Mouse (Mus musculus) gastrocnemius, postnatal 25 days (tissue): ENCODE data around the gene Mbtd1. TPM values are rescaled to one million over a fixed set of nuclear protein-coding genes. Genes with fewer than 3 reads are reported as not detected.
"Not testable (repeated sequence)": the region's sequence is repeated elsewhere in the genome, so short reads cannot be mapped to it uniquely, and the experiment has no call there.

Source experiments
- DNase-seq: peaks from one replicate; pipeline ENCODE4 v3.0.0; 2022
- long read RNA-seq, 2 experiments: library from polyadenylated mRNA; stranded (forward); transcript quantifications; one replicate each; pipeline ENCODE4 v2.0.0; 2021
- total RNA-seq, 2 experiments: library from RNA; stranded (reverse); gene quantifications; 1 replicate in 1 of 2; 2 replicates in 1 of 2; pipeline ENCODE4 v1.2.3; 2021

The Mbtd1 gene
- 10 to 100 TPM in 1 of 2 experiments, 1 to 10 TPM in 1; 9.0 to 10.4 TPM for total RNA-seq
- long read RNA-seq, experiment 1, partial matches to known transcripts = 0 of 2 reads
- long read RNA-seq, experiment 1, other reads (novel, unspliced or antisense) = 2 of 2 reads
- long read RNA-seq, experiment 2, partial matches to known transcripts = 0 of 1 reads
- long read RNA-seq, experiment 2, other reads (novel, unspliced or antisense) = 1 of 1 reads

DNA sequence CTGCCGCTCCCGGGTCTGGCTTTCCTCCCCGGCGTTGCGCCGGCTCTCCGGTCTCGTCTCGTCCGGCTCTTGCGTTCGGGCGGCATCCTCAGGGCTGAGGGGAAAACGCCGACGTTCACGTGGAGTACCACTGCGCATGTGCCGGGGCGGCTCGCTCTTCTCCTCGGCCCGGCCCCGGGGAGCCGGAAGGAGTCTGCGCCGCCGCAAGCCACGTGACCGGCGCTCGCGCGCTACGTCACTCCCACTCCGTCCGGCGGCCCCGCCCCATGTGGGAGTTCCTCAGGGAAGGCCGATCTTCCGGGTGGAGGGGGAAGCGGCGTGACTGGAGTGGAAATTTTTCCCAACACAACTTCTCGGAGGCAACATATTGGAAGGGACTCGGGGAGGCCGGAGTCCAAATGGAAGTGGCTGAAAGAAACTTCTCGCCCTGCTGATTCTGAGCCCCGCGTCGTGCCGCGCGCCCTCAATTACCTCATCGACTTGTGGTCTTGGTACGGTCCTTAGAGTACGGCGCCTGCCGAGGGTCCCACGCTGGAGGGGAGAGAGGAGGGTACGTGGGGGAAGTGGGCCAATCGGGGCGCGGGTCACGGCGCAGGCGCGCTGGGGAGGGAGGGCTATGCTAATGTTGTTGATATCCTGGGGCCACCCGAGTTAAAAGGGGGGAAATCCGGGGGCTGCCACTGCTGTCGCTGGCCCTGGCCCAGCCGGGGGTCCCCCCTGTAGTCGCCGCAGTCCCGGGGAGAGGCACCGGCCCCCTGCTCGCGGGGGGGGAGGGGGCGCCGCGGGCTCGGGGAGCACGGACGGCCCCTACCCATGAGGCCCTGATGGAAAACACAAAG lies at the start of gene Mbtd1, which contains the start of gene Utp18:
TSS of gene Mbtd1 (plus strand) at position 281 of the 839 bp plus-strand sequence.
TSS of gene Utp18 (minus strand) at position 195 of the 839 bp plus-strand sequence.
- peak; percentile 98 for DNase-seq

DNA sequence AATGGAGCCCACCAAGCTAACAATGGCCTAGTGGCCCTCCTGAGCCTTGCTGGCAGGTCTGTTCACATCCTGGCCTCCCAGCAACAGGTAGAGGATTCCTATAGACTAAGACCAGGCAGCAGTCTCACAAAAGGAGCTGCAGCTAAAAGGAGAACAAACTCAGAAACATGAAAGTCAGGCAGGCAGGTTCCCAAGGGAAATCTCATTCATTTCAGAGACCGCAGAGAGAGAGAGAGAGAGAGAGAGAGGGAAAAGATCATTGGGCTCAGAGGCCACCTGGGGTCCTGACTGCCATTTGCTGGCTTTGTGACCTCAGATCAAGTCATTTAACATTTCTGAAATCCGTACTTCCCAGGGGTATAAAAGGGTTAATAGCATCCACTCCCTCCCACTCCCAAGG lies 38.3 kb upstream of the Mbtd1 start:
- DNase-seq = no peak

DNA sequence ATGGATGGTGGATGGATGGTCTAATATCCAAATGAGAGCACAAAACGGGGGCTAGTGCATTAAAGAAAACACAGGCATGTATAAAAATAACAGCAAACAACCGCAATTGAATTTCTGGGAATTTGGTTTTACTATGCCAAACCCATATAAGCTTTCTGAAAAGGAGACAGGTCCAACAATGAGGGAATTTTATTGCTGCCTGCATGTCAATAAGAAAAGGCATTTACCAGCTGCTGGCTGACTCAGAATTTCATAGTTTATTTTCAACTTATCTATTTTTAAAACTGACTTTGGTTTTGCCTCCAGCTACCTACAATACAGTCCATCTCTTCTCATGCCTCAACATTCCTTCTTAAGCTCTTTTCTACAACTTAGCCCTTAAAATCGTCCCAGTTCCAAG lies 33.1 kb upstream of the Mbtd1 start:
- no peak for DNase-seq

DNA sequence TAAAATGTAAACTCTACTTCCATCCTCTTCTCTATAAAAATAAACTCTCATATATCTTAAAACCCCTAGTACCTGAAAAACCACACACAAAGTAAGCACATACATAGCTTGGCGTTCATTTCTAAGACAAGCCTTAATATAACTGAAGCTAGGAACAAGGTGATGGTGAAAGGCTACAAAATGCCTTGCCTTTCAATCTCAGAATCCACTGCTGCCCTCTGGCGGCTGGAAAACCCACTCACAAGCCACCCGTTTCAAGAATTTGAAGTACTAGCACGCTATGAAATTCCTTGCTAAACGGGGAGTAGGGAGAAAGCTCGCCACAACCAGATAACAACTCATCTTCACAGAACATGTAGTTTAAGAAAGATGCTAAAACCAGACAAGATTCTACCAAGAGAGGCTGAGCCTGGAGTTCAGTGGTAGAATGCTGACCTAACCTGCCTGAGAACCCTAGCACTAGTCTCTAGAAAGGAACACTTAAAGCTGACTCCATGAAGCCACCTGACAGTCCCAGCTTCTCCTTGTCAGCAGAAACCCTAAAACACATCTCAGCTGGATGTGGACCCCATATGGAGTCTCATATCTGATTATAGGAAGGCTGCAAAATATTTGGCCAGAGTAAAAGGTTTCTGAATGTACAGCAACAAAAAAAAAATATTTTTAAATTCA lies 29.2 kb upstream of the Mbtd1 start:
- peak; percentile 15 for DNase-seq

DNA sequence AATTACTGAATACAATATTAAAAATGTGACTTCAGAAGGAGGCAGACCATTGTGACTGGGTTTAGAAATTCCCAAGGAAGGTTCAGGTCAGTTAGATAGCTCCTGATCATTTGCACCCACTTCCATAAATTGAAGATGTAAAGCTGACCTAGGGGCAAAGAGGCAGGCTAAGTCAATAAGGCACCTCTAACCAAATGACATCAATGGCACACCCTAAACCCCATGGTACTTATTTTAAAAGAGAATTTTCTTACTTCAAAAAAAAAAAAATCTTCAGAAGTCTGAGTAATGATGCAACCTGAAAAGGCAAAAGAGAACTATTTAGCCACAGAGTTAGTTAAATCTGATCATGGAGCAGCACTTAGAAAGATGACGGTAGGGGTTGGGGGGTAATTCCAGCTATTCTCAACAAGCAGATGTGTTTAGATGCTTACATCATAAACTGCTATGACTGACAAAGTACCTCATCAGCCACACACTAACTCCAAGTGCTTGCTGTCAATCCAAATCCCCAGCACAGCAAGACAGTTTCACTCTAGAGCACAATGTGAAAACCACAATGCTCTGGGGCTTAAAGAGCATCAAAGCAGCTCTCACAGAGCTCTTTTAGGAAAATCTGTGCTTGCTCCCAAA lies 25.0 kb upstream of the Mbtd1 start:
- no peak for DNase-seq

DNA sequence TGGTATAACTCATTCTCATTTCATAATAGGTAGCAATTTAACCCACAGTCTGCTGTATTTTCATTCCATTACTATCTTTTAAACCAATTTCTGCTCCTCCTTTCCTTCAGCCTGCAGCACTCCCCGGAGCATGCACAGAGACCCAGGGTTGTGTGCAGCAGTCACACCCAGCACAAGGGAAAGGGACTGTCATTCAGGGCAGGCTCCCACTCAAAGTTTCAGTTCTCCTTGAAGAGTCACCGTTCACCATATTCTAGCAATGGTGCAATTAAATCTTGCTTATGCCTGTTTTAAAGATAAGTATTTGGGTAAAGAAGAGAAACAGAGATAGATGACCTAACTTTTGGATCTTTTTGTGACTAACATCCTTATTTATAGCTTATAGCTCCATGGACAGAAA lies 24.5 kb upstream of the Mbtd1 start:
- DNase-seq = no peak

DNA sequence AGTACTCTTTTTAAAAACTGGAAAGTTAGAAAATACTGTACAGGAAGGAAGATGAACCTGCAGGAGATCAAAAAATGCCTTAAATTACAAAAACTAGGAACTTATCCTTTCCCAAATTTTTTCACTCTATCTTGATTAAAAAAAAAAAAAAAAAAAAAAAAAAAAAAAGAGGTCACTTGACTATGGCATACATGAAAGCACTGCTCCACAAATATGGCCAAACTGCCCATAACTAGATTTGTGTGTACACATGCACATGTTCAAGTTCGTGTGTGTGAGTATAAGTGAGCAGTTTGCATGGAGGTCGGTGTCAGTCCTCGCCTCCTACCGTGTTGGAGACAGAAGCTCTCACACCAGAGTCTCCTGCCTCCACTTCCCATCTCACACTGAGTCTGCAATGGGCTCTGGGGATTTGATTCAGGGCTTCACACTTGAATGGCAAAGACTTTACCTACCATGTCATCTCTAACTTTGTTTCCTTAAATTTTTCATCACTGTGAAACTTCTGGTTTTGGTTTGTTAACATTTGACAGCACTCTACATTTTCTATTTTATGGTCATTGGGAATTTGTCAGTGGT lies 23.5 kb upstream of the Mbtd1 start:
- DNase-seq = no peak

DNA sequence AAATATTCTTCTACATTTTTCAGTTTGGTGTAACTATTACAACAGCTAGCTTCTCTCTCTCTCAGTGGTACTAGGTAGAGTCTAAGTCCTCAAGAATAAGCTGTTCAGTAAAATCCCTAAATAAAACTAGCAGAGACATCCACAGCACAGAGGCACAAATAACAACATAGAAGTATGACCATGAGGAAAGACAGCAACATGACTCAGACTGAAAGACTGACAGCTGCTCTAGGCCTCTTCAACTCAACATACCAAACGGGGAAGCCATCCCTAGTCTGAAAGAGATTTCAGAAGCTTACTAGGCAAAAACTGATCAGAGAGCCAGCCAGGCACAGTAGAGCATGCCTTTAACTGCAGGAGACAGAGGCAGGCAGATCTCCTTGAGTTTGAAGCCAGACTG lies 23.0 kb upstream of the Mbtd1 start:
- DNase-seq = no peak

DNA sequence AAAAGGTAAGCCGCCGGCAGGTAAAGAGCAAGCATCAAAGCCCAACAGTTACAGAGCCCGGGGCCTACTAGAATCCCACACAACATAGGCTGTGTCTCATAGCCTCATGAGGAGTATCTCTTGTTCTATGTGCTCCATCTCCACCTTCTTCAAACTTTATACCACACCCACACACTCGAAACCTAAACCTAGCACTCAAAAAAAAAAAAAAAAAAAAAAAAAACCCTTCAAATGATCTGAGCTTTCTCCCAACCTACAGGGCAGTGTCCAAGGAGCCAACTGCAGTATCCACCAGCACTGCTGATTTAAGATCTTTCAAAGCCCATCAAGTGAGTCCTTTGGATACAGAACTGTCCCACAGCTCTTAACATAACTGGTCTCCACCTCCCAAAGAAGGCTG lies 1.6 kb upstream of the Mbtd1 start:
- DNase-seq = no peak

DNA sequence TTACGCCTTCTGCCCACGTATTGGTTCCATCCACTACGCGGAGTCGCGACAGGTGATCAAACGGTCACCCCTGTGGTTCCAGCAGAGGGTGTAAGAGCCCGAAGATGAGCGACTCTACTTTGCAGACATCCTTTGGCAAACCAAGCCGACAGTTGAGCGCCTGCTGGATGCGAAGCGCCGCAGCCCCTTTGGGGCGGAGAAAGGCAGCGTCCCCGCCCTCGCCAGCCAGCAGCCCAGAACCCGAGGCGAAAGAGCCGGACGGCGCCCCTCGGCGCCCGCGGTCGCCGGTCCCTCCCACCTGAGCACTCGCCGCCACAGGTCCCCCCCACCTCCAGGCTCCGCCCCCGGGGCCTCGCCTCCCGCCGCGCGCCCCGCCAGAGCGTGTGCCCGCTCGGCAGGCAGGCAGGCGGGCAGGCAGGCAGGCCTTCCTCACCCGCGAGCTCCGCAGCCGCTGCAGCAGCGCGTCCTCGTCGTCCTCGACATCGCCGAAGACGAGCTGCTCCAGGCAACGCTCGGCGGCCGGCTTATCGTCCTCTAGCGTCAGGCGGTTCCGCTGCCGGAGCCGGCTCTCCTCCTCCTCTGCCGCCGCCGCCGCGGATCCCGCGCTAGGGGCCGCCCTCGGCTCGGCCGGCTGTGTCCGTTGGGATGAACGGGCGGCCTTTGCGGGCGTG lies 616 bp upstream of the Mbtd1 start:
- DNase-seq = peak; percentile 70

DNA sequence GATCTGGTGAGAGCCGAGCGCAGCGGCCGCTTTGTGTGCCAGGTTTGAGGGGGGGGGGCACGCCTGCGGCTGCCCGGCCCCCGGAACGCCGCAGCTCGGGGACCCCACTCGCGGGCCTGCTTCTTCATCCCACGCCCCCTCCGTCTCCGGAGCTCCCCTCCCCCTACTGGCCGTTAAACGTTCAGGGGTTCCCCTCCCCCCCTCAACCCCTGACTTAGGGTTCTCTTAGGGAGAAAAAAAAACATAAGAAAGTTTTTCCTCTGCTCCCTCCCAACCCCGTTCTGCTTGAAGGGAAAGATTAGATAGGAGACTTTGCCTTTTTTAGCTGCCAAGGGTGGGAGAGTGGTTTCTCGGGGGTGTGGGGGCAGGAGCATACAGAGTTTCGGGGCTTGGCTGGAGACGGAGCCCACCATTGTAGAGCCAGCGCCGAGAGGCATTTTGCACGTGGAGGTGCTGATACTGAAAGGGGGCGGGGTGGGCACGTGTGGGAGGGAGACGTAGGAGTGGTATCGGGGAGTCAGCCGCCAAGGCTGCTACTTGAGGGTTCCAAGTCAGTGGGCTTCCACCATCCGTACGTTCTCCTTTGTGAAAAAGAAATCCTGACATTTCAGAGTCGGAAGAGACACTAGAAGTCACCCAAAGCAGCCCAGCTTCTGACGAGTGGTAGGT lies 893 bp downstream of the Mbtd1 start:
- peak; percentile 11 for DNase-seq

DNA sequence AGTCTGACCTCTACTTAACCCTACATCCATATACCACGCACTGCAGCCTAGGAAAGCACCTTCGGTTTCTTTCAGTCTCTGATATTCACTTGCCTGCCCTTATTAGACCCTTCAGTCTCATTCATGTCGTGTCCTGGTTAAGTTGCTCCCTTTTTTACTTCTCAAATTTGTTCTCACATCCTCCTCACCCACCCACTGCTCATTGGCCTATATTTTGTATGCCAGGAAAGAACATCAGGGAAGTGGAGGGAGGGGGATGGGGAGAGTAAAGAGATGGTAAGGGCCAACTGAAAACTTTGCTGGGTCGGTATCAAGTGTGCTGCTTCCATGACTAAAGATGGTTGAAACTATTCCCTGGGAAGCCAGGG lies 1.4 kb downstream of the Mbtd1 start:
- DNase-seq = no peak

DNA sequence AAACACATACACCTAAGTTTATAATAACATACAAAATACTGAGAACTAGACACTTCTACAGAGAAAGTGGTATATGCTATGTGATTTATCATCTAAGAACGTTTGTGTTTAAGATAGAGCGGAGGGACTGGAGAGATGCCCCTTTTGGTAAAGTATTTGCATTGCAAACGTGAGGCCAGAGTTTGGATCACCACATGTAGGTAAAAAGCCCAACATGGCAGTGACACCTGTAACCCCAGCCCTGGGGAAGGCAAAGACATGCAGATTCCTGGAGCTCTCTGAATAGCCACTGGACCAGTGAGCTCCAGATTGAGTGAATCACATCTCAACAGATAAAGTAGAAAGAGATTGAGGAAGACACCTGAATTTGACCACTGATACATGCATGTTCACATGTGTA lies 12.1 kb downstream of the Mbtd1 start:
- no peak for DNase-seq

DNA sequence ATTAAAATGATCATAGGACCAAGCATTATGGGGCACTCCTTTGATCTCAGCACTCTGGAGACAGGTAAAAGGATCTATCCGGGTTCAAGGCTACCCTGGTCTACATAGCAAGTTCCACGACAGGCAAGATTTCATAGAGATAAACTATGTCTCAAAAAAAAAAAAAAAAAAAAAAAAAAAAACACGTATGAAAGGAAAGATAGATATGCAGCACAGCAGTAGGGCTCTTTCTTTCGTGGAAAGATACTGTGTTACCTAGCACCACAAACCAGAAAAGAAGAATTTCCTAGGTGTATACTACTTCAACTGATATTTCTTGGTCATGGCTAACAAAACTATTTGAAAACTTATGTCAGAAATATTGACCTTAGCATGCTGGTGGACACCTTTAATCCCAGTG lies 21.2 kb downstream of the Mbtd1 start:
- no peak for DNase-seq

DNA sequence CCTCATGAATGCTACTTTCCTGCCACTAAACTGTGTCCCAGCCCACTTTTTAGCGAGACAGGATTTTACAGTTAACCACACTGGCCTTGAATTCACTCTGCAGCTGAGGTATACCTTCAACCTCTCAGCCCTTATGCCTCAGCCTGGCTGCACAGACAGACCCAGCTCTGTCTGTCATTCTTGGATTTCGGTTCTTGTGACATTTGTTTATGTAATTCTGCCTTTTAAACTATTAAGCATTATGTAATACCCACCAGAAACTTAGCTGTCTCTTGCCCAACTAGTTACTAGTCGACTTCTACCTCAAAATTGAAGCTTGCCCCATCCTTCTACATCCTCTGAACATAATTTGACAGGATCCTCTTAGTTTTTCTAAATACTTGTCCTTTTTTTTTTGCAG lies 22.2 kb downstream of the Mbtd1 start:
- no peak for DNase-seq

DNA sequence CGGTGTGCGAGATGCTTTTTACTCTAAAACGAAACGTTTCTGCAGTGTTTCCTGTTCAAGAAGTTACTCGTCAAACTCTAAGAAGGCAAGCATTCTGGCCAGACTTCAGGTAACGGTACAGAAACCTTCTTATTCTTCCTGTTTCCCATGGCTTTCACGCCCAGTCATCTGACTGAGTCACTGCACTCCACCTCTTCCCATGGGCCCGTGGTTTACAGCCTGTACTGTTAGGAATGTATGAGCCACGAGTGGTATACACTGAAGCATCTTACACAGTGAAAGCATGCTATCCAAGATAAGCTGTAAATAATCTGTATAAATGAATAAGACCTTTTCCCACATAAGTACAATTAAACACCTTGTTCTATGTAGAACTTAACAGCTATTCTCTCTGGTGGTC lies 23.2 kb downstream of the Mbtd1 start:
- no peak for DNase-seq

DNA sequence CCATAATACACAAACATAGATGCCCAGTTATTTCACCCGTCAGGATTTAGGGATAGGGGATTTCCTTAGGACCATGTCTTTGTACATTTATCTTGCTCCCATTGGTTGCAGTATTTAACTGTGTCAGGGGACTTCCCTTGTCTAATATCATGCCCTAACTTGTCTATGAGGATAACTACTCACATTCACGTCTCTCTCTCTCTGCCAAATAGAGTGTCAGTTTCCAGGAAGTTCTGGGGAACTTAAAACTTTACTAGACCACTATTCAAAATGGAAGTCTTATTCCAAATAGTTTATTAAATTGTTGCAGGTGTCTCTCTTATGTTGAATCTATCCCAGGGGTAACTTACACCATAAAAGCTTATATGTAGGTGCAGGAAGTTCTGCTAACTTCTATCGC lies 26.0 kb downstream of the Mbtd1 start:
- no peak for DNase-seq

DNA sequence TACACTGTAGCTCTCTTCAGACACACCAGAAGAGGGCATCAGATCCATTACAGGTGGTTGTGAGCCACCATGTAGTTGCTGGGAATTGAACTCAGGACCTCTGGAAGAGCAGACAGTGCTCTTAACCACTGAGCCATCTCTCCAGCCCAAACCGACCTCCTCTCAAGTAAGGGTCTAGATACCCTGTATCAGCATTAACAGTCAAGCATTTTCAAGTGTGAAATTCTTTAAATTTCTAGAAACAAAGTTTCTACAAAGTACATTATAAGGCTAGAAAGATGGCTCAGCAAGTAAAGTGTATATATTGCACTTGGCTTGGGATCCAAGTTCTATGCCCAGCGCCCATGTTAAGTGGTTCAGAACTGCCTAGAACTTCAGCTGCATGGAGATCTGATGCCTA lies 29.4 kb downstream of the Mbtd1 start:
- not testable (repeated sequence) for DNase-seq

DNA sequence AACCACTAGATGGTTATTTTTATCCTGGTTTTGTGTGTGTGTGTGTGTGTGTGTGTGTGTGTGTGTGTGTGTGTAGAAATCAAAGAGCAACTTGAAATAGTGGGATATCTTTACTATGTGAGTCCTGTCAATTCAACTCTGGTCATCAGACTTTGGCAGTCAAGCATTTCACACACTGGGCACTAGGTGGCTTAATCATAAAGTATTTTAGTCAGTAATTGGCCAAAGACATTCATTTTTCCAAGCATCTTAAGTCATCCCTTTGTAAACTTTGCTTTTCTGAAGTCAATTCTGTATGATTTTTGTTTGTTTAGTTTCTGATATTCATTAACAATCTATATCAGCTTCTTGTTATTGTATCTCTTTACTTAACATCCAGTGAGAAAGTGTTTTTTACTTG lies 43.5 kb downstream of the Mbtd1 start:
- DNase-seq = no peak

DNA sequence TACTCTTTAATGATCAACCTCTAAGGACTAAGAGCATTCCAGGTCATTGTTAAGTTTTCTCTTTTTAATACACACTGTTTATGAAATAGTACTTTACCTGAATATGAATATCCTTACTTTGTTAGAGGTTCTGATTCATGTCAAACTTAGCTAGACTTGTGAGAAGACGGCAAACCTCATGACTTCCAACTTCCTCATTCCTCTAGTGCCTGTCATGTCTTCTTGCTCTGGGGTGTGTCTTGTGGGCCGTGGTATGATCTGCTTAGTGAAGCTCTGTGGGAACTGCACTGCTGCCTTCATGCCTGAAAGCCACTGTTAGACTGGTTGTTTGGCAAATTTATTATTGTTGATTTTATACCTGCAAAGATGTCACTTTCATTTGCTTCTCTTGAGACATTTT lies 55.3 kb downstream of the Mbtd1 start:
- no peak for DNase-seq

DNA sequence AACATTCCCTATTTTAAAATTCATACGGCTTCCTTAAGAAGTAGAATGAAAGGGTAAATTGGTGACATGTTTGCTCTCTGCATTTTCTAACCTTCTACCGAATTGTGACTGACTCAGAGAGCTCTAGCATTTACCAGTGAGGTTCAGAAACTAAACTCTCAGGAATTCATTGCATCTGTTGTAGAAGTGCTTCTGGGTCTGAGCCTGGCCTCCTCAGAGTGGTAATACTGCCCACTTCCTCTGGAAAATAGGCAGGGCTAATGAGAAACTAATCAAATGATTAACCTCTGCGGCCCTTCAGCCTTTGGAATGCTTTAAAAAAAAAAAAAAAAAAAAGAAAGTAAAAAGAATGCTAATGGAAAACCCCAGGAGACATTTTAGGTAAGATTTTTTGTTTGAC lies 59.3 kb downstream of the Mbtd1 start:
- no peak for DNase-seq
